Comparison of ENCODE assay signal across 19 mouse cellular contexts in the genomic region with DNA sequence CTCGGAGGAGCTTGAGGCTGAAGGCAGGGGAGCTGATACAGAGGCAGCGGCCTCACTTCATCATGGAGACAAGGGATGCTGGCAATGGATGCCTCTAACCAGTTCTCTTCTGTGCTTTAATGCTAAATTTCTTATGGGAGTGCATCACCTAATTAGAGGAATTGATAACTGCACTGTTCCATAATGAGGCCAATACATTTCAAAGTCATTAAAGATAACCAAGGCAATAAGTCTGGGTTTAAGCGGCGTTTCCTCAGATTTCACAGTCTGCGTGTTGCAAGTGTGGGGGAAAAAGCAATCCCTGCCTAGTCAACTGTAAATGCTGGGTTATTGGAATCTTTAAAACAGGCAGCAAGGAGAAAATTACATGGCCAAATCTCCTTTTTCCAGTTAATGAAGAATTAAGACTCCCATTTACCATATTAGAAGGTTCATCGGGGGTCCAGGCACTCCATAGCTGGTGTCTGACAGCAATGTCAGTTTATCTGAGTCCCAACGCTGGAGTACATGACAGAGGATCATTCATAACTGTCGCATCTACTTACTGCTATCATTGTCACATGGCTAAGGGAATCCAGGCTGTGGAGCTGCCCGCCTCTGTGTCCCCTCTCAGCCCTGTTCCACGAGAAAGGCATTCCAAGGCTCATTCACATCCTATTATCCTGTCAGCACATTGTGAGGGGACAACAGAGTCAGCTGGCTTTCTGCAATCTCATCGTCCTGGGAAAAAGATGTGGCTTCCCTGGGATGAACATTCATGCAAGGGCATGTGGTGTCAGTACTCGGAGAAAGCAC.
DNase-seq lines count a peak whose midpoint lies in the region; ATAC-seq lines count a peak whose summit lies in the region.
"Had no signal": no experiment of that assay in that cellular context is flagged by ENCODE, and none has a peak within 500 bp of the region (broad histone marks: within the 10 kb centered on the region; RNA-seq: fewer than 3 reads in every experiment).

No protein-coding gene starts in this region.

- H3K27ac ChIP-seq in heart, embryonic 12.5 days (ENCODE audit: poor library complexity, severe bottlenecking): no peak overlapping the region
- H3K27ac ChIP-seq in hindbrain, embryonic 11.5 days (ENCODE audit: low read depth, low read length): no peak overlapping the region
- peak overlapping the region; percentile 28 for H3K27ac ChIP-seq in hindbrain, embryonic 15.5 days (replicated peaks)
- H3K27ac ChIP-seq in neural tube, embryonic 12.5 days: no peak overlapping the region
- H3K27ac ChIP-seq: forebrain, embryonic 15.5 days; stomach, embryonic 15.5 days had no signal

- H3K36me3 ChIP-seq in heart, embryonic 12.5 days: no peaks in the 10 kb centered on the region
- no peaks in the 10 kb centered on the region for H3K36me3 ChIP-seq in hindbrain, embryonic 11.5 days (ENCODE audit: control insufficient read depth, insufficient read depth, low read length)
- H3K36me3 ChIP-seq in hindbrain, embryonic 15.5 days: no peaks in the 10 kb centered on the region
- H3K36me3 ChIP-seq in neural tube, embryonic 12.5 days: no peaks in the 10 kb centered on the region
- H3K36me3 ChIP-seq: forebrain, embryonic 15.5 days; stomach, embryonic 15.5 days had no signal

- no peak overlapping the region for H3K4me3 ChIP-seq in heart, embryonic 12.5 days
- no peak overlapping the region for H3K4me3 ChIP-seq in hindbrain, embryonic 11.5 days (ENCODE audit: low read depth, low read length)
- H3K4me3 ChIP-seq in hindbrain, embryonic 15.5 days: no peak overlapping the region
- no peak overlapping the region for H3K4me3 ChIP-seq in neural tube, embryonic 12.5 days
- H3K4me3 ChIP-seq: forebrain, embryonic 15.5 days; stomach, embryonic 15.5 days had no signal

- intact Hi-C loops in heart, postnatal 36 days (cut with DNase I): no loop called here

- no peak overlapping the region for H3K4me2 ChIP-seq in heart, embryonic 12.5 days
- H3K4me2 ChIP-seq in hindbrain, embryonic 11.5 days (replicated peaks; ENCODE audit: low read depth, low read length): no peak overlapping the region
- no peak overlapping the region for H3K4me2 ChIP-seq in hindbrain, embryonic 15.5 days
- no peak overlapping the region for H3K4me2 ChIP-seq in neural tube, embryonic 12.5 days (replicated peaks)
- H3K4me2 ChIP-seq: forebrain, embryonic 15.5 days; stomach, embryonic 15.5 days had no signal

- peaks cover 24% of the 10 kb centered on the region for H3K4me1 ChIP-seq in heart, embryonic 12.5 days (replicated peaks)
- H3K4me1 ChIP-seq in hindbrain, embryonic 11.5 days (replicated peaks; ENCODE audit: control insufficient read depth, insufficient read depth, low read length): peaks cover 6% of the 10 kb centered on the region
- H3K4me1 ChIP-seq in hindbrain, embryonic 15.5 days (replicated peaks): peaks cover 57% of the 10 kb centered on the region
- H3K4me1 ChIP-seq in neural tube, embryonic 12.5 days: peaks cover 14% of the 10 kb centered on the region

- DNase-seq in heart, postnatal 36 days: no peak
- peak; percentile 24 for DNase-seq in hindbrain, embryonic 11.5 days (ENCODE audit: low spot score)
- DNase-seq in urinary bladder, postnatal 4 days (ENCODE audit: low spot score in 2 of 2): no peak
- no peak for DNase-seq in cerebellum, adult 11 months
- DNase-seq in cerebellum, postnatal 10 days: no peak
- DNase-seq: adrenal gland, postnatal 10 days; cerebellum, adult 2 months; kidney, adult 2 months; kidney, postnatal 14 days; liver; lung, adult 18-20 months; lung, postnatal 4 days; right cerebral cortex, postnatal 14 days; thymus, adult 2 months had no signal

- H3K9me3 ChIP-seq in heart, embryonic 12.5 days (replicated peaks): no peaks in the 10 kb centered on the region
- no peaks in the 10 kb centered on the region for H3K9me3 ChIP-seq in hindbrain, embryonic 11.5 days (ENCODE audit: control insufficient read depth, low read length)
- H3K9me3 ChIP-seq in hindbrain, embryonic 15.5 days: no peaks in the 10 kb centered on the region
- no peaks in the 10 kb centered on the region for H3K9me3 ChIP-seq in neural tube, embryonic 12.5 days
- H3K9me3 ChIP-seq: forebrain, embryonic 15.5 days; stomach, embryonic 15.5 days had no signal

- ATAC-seq in heart, embryonic 12.5 days (ENCODE audit: insufficient number of reproducible peaks, low FRiP score): peak; percentile 36; the same call in 1 of the 2 replicates
- ATAC-seq in hindbrain, embryonic 11.5 days (ENCODE audit: low FRiP score): peak; percentile 61
- peak; percentile 38; the same call in 1 of the 2 replicates for ATAC-seq in hindbrain, embryonic 15.5 days (ENCODE audit: low FRiP score, low read depth)
- peak; percentile 44; the same call in 1 of the 2 replicates for ATAC-seq in neural tube, embryonic 12.5 days (ENCODE audit: low FRiP score, low read depth)
- ATAC-seq: forebrain, embryonic 15.5 days had no signal

- WGBS in heart, embryonic 12.5 days: 50% methylated on average over 12 of the region's 12 CpGs
- 48% methylated on average over 12 of the region's 12 CpGs for WGBS in hindbrain, embryonic 11.5 days
- 32% methylated on average over 12 of the region's 12 CpGs for WGBS in hindbrain, embryonic 15.5 days
- 51% methylated on average over 12 of the region's 12 CpGs for WGBS in neural tube, embryonic 12.5 days

- H3K27me3 ChIP-seq in heart, embryonic 12.5 days (replicated peaks): no peaks in the 10 kb centered on the region
- H3K27me3 ChIP-seq in hindbrain, embryonic 11.5 days (ENCODE audit: control insufficient read depth, insufficient read depth, low read length): no peaks in the 10 kb centered on the region
- H3K27me3 ChIP-seq in hindbrain, embryonic 15.5 days: no peaks in the 10 kb centered on the region
- H3K27me3 ChIP-seq in neural tube, embryonic 12.5 days (replicated peaks): no peaks in the 10 kb centered on the region
- H3K27me3 ChIP-seq: forebrain, embryonic 15.5 days; stomach, embryonic 15.5 days had no signal

- H3K9ac ChIP-seq in heart, embryonic 12.5 days: no peak overlapping the region
- H3K9ac ChIP-seq in hindbrain, embryonic 11.5 days (ENCODE audit: low read depth, low read length): no peak overlapping the region
- H3K9ac ChIP-seq in hindbrain, embryonic 15.5 days: no peak overlapping the region
- no peak overlapping the region for H3K9ac ChIP-seq in neural tube, embryonic 12.5 days
- H3K9ac ChIP-seq: forebrain, embryonic 15.5 days; stomach, embryonic 15.5 days had no signal
